Mouse (Mus musculus) myocyte (in vitro differentiated cells): ENCODE data around the gene Edem2.

Experiments used
- E2F4 ChIP-seq: IDR thresholded peaks from one replicate; pipeline ENCODE4 v1.6.1; 2011; ENCODE audit warnings: mild to moderate bottlenecking, control low read depth, moderate library complexity; ENCODE audit not compliant: insufficient read depth
- MAX ChIP-seq: IDR thresholded peaks from one replicate; pipeline ENCODE4 v1.6.1; 2011; ENCODE audit warnings: low read depth, mild to moderate bottlenecking, control low read depth
- MYOD1 ChIP-seq, 3 experiments: IDR thresholded peaks; one replicate each; pipeline ENCODE4 v1.6.1; 2011; ENCODE audit warnings: control low read depth in 2 of 3, low read depth in 2 of 3, mild to moderate bottlenecking in 2 of 3, moderate library complexity in 1 of 3; ENCODE audit not compliant: insufficient read length in 2 of 3, control insufficient read depth in 1 of 3
- POLR2A ChIP-seq: IDR thresholded peaks from one replicate; pipeline ENCODE4 v1.6.1; 2011; ENCODE audit warnings: low read depth, mild to moderate bottlenecking, control low read depth, moderate library complexity; ENCODE audit not compliant: insufficient read length
- SRF ChIP-seq: IDR thresholded peaks from one replicate; pipeline ENCODE4 v1.6.1; 2011; ENCODE audit warnings: low read depth; ENCODE audit not compliant: control insufficient read depth, insufficient read length
- TCF3 ChIP-seq: IDR thresholded peaks from one replicate; pipeline ENCODE4 v1.6.1; 2011; ENCODE audit warnings: low read depth, control low read depth; ENCODE audit not compliant: insufficient read length
- USF1 ChIP-seq: IDR thresholded peaks from one replicate; pipeline ENCODE4 v1.6.1; 2011; ENCODE audit warnings: low read depth, mild to moderate bottlenecking, control low read depth, moderate library complexity

DNA sequence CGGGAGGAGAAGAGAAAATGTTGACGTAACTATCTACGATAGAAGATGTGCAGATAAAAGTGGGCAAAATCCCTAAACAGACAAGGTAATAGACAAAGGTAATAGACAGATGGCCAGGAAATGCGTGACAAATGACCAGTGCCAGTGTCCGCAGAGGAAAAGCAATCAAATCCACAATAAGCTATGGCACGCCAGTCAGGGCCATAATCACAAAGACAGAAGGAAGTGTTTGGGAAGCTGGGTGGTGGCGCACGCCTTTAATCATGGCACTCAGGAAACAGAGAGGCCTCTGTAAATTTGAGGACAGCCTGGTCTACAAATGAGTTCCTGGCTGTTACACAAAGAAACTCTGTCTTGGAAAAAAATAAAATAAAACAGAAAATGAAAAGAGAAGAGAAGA, 48.1 kb downstream of the Edem2 start:
- TF ChIP-seq POLR2A (no peak), MYOD1 (IDR thresholded peaks at IDR 0.05; ENCODE audit: control insufficient read depth in 1 of 3, insufficient read length in 2 of 3, low read depth in 2 of 3) (no peak), MAX (no peak), TCF3 (no peak), USF1 (no peak), SRF (no peak), E2F4 (no peak)
